Mouse (Mus musculus): Measurements from ENCODE around the gene Rad51b.

DNA sequence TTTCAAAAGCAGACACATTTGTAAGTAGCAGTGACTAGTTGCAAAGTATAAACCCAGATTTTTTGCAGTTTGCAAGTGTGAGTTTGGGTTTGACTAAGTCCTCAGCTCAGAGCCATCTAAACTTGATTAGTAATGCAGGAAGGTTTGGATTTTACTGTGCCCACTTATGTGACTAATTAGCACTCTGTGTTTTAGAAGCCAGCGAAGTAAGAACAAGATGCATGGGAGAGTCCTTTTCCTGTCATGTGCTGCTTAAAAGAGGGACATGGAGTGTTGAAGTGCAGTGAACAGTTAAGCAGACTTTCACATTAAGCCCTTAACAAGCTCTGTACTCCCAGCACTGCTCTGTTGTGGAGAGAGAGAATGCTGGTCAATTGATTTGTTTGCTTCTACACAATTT is 225.3 kb downstream of the Rad51b start:
- TF ChIP-seq CTCF (conservative IDR thresholded peaks at IDR 0.05; ENCODE audit: low read length) = no peak
- TF ChIP-seq NANOG (IDR thresholded peaks at IDR 0.05; ENCODE audit: borderline replicate concordance, low read length) = no peak

Data from E14TG2a.4 (cell line).